Mouse (Mus musculus) liver, postnatal 0 days (tissue): ENCODE measurements at regions not wholly inside any gene's neighbourhood (a gene's known extent, or its start where the extent isn't known, plus 50 kb on each side); places are given as distances from the start of the nearest gene placed in this dataset.

Experiments
- ATAC-seq: fragments of 200-750 bp; cut with Nextera tagmentation; 2 replicates; pipeline ENCODE4 v1.8.0; 2017; ENCODE audit warnings: mild to moderate bottlenecking, moderate library complexity
- DNase-seq: peaks from one replicate; pipeline ENCODE4 v3.0.0-alpha.2; 2016
- H3K27ac ChIP-seq: fragments of 300-500 bp; sonication (generic); 2 replicates; pipeline ENCODE4 v1.5.1; 2014; ENCODE audit warnings: antibody characterized with exemption, moderate library complexity, mild to moderate bottlenecking, low read depth
- H3K27me3 ChIP-seq: fragments of 300-500 bp; sonication (generic); 2 replicates; pipeline ENCODE4 v1.6.1; 2014; ENCODE audit warnings: low read length, control low read depth, mixed read lengths; ENCODE audit not compliant: insufficient read depth
- H3K36me3 ChIP-seq: fragments of 300-500 bp; sonication (generic); replicated peaks from 2 replicates; pipeline ENCODE4 v1.6.1; 2014; ENCODE audit warnings: mild to moderate bottlenecking, control low read depth, low read length, moderate library complexity, mixed read lengths; ENCODE audit not compliant: insufficient read depth
- H3K4me1 ChIP-seq: fragments of 300-500 bp; sonication (generic); 2 replicates; pipeline ENCODE4 v1.6.1; 2014; ENCODE audit warnings: antibody characterized with exemption, mild to moderate bottlenecking, control low read depth; ENCODE audit not compliant: insufficient read depth
- H3K4me2 ChIP-seq: fragments of 300-500 bp; sonication (generic); 2 replicates; pipeline ENCODE4 v1.6.1; 2014; ENCODE audit warnings: low read depth, mild to moderate bottlenecking, low read length, moderate library complexity, mixed read lengths
- H3K4me3 ChIP-seq: fragments of 300-500 bp; sonication (generic); 2 replicates; pipeline ENCODE4 v1.5.1; 2014; ENCODE audit warnings: low read depth, low read length
- H3K9ac ChIP-seq: fragments of 300-500 bp; sonication (generic); replicated peaks from 2 replicates; pipeline ENCODE4 v1.6.1; 2014; ENCODE audit warnings: mild to moderate bottlenecking, moderate library complexity
- H3K9me3 ChIP-seq: fragments of 300-500 bp; sonication (generic); 2 replicates; pipeline ENCODE4 v1.6.1; 2016; ENCODE audit warnings: mild to moderate bottlenecking, control low read depth, low read length, mixed read lengths
- CTCF ChIP-seq: sonication (generic); IDR thresholded peaks from 2 replicates; pipeline ENCODE4 v1.5.1; 2016; ENCODE audit warnings: antibody characterized with exemption, low read depth
- EP300 ChIP-seq: IDR thresholded peaks from 2 replicates; pipeline ENCODE4 v1.6.1; 2016; ENCODE audit warnings: antibody characterized with exemption, low read depth, mild to moderate bottlenecking
- WGBS: fragments of 180-500 bp; shearing (Covaris S2); extraction: QIAGEN DNeasy Blood & Tissue Kit; methylation state at CpG from one replicate; pipeline ENCODE4 v1.1.7; 2014; ENCODE audit not compliant: insufficient replicate concordance; 5-methylcytosine and 5-hydroxymethylcytosine counted together

GRCm38 (mm10) chr6:31325621-31326020 is 72.9 kb upstream of the Mkln1 start:
- Histone ChIP-seq H3K4me2 (no peak overlapping the region), H3K27me3 (no peaks in the 10 kb centered on the region), H3K9me3 (no peaks in the 10 kb centered on the region), H3K36me3 (no peaks in the 10 kb centered on the region), H3K4me3 (no peak overlapping the region), H3K27ac (no peak overlapping the region), H3K4me1 (no peaks in the 10 kb centered on the region), H3K9ac (no peak overlapping the region)
- DNase-seq: no peak
- no peak for ATAC-seq
- TF ChIP-seq EP300 (no peak), CTCF (no peak)
- 68% methylated on average over 1 of the region's 1 CpGs for WGBS

GRCm38 (mm10) chr6:31330327-31330726 is 68.2 kb upstream of the Mkln1 start:
- no peak for ATAC-seq
- WGBS: 75% methylated on average over 7 of the region's 7 CpGs
- no peak overlapping the region for H3K4me2 ChIP-seq
- H3K9me3 ChIP-seq: no peaks in the 10 kb centered on the region
- no peak overlapping the region for H3K4me3 ChIP-seq
- H3K27ac ChIP-seq: no peak overlapping the region
- no peaks in the 10 kb centered on the region for H3K27me3 ChIP-seq
- H3K9ac ChIP-seq: no peak overlapping the region
- no peaks in the 10 kb centered on the region for H3K4me1 ChIP-seq
- no peak for DNase-seq
- TF ChIP-seq CTCF (no peak), EP300 (no peak)
- H3K36me3 ChIP-seq: no peaks in the 10 kb centered on the region

GRCm38 (mm10) chr6:31330868-31331267 is 67.7 kb upstream of the Mkln1 start:
- no peak overlapping the region for H3K4me2 ChIP-seq
- no peak overlapping the region for H3K27ac ChIP-seq
- H3K27me3 ChIP-seq: no peaks in the 10 kb centered on the region
- no peak overlapping the region for H3K9ac ChIP-seq
- DNase-seq: no peak
- ATAC-seq: no peak
- H3K36me3 ChIP-seq: no peaks in the 10 kb centered on the region
- 71% methylated on average over 3 of the region's 3 CpGs for WGBS
- H3K9me3 ChIP-seq: no peaks in the 10 kb centered on the region
- no peak overlapping the region for H3K4me3 ChIP-seq
- TF ChIP-seq EP300: no peak
- no peak for TF ChIP-seq CTCF
- H3K4me1 ChIP-seq: no peaks in the 10 kb centered on the region

GRCm38 (mm10) chr6:31332254-31332653 is 66.3 kb upstream of the Mkln1 start:
- Histone ChIP-seq H3K4me1 (no peaks in the 10 kb centered on the region), H3K9ac (no peak overlapping the region), H3K36me3 (no peaks in the 10 kb centered on the region), H3K27ac (no peak overlapping the region), H3K4me3 (no peak overlapping the region), H3K9me3 (no peaks in the 10 kb centered on the region), H3K27me3 (no peaks in the 10 kb centered on the region), H3K4me2 (no peak overlapping the region)
- ATAC-seq (no peak), DNase-seq (no peak)
- 54% methylated on average over 6 of the region's 6 CpGs for WGBS
- TF ChIP-seq CTCF (no peak), EP300 (no peak)

- no peak overlapping the region for H3K4me2 ChIP-seq
- DNase-seq (no peak), ATAC-seq (no peak)
- no peaks in the 10 kb centered on the region for H3K27me3 ChIP-seq
- H3K4me1 ChIP-seq: no peaks in the 10 kb centered on the region
- WGBS: 72% methylated on average over 4 of the region's 4 CpGs
- no peak overlapping the region for H3K9ac ChIP-seq
- H3K27ac ChIP-seq: no peak overlapping the region
- no peaks in the 10 kb centered on the region for H3K9me3 ChIP-seq
- no peak overlapping the region for H3K4me3 ChIP-seq
- no peaks in the 10 kb centered on the region for H3K36me3 ChIP-seq
- TF ChIP-seq EP300 (no peak), CTCF (no peak)
These were observed 65.8 kb upstream of the Mkln1 start for GRCm38 (mm10) chr6:31332714-31333113.

- no peak overlapping the region for H3K9ac ChIP-seq
- H3K9me3 ChIP-seq: no peaks in the 10 kb centered on the region
- no peak for ATAC-seq
- TF ChIP-seq EP300 (no peak), CTCF (no peak)
- DNase-seq: no peak
- no peaks in the 10 kb centered on the region for H3K36me3 ChIP-seq
- H3K4me2 ChIP-seq: no peak overlapping the region
- H3K27ac ChIP-seq: no peak overlapping the region
- H3K27me3 ChIP-seq: no peaks in the 10 kb centered on the region
- H3K4me1 ChIP-seq: no peaks in the 10 kb centered on the region
- 79% methylated on average over 16 of the region's 16 CpGs for whole genome bisulfite sequencing
- no peak overlapping the region for H3K4me3 ChIP-seq
These were observed 65.2 kb upstream of the Mkln1 start for GRCm38 (mm10) chr6:31333228-31333922.

- Histone ChIP-seq H3K27ac (no peak overlapping the region), H3K9me3 (no peaks in the 10 kb centered on the region), H3K36me3 (no peaks in the 10 kb centered on the region), H3K9ac (no peak overlapping the region), H3K4me3 (no peak overlapping the region), H3K4me2 (no peak overlapping the region), H3K4me1 (no peaks in the 10 kb centered on the region), H3K27me3 (no peaks in the 10 kb centered on the region)
- 67% methylated on average over 4 of the region's 4 CpGs for WGBS
- TF ChIP-seq EP300 (no peak), CTCF (no peak)
- no peak for ATAC-seq
- DNase-seq: no peak
These were observed 64.4 kb upstream of the Mkln1 start for GRCm38 (mm10) chr6:31334086-31334485.
